Mouse (Mus musculus) liver, embryonic 15.5 days (tissue): ENCODE data around the gene Mthfd2l. TPM values are rescaled to one million over a fixed set of nuclear protein-coding genes. Genes with fewer than 3 reads are reported as not detected.
A peak's percentile ranks its signal among the peaks of the same experiment; 100 is the strongest.

Source experiments
- ATAC-seq: fragments of 200-750 bp; cut with Nextera tagmentation; 2 replicates; pipeline ENCODE4 v1.8.0; 2017; ENCODE audit warnings: moderate number of reproducible peaks, mild to moderate bottlenecking, moderate library complexity; ENCODE audit not compliant: insufficient read depth
- H3K27ac ChIP-seq: fragments of 300-500 bp; sonication (generic); replicated peaks from 2 replicates; pipeline ENCODE4 v1.5.1; 2015; ENCODE audit warnings: mild to moderate bottlenecking, inconsistent platforms
- H3K27me3 ChIP-seq: fragments of 300-500 bp; sonication (generic); 2 replicates; pipeline ENCODE4 v1.6.1; 2015; ENCODE audit warnings: mild to moderate bottlenecking, inconsistent platforms
- H3K36me3 ChIP-seq: fragments of 300-500 bp; sonication (generic); replicated peaks from 2 replicates; pipeline ENCODE4 v1.6.1; 2015; ENCODE audit warnings: moderate library complexity, mild to moderate bottlenecking, inconsistent platforms
- H3K4me1 ChIP-seq: fragments of 300-500 bp; sonication (generic); replicated peaks from 2 replicates; pipeline ENCODE4 v1.6.1; 2015; ENCODE audit warnings: inconsistent platforms
- H3K4me2 ChIP-seq: fragments of 300-500 bp; sonication (generic); 2 replicates; pipeline ENCODE4 v1.6.1; 2015; ENCODE audit warnings: moderate library complexity, mild to moderate bottlenecking, inconsistent platforms
- H3K4me3 ChIP-seq: fragments of 300-500 bp; sonication (generic); replicated peaks from 2 replicates; pipeline ENCODE4 v1.5.1; 2015; ENCODE audit warnings: mild to moderate bottlenecking, inconsistent platforms
- H3K9ac ChIP-seq: fragments of 300-500 bp; sonication (generic); 2 replicates; pipeline ENCODE4 v1.6.1; 2015; ENCODE audit warnings: moderate library complexity, mild to moderate bottlenecking, inconsistent platforms
- H3K9me3 ChIP-seq: fragments of 300-500 bp; sonication (generic); replicated peaks from 2 replicates; pipeline ENCODE4 v1.6.1; 2016; ENCODE audit warnings: inconsistent platforms
- WGBS: fragments of 180-500 bp; shearing (Covaris S2); methylation state at CpG from one replicate; pipeline ENCODE4 v1.1.7; 2015; ENCODE audit warnings: mixed read lengths; ENCODE audit not compliant: insufficient replicate concordance; 5-methylcytosine and 5-hydroxymethylcytosine counted together
- polyA plus RNA-seq: library from polyadenylated mRNA; unstranded; fragments of >200 nt; fragmentation: Nextera tagmentation; extraction: Ambion mirVana; gene quantifications from 2 replicates; pipeline ENCODE4 v1.2.1, GENCODE M21; 2015

Mthfd2l gene
- polyA plus RNA-seq, 1 experiment from 2014 or later, result 6.7 TPM

GRCm38 (mm10) chr5:90900147-90900546 lies 30.8 kb upstream of the Mthfd2l start:
- H3K9me3 ChIP-seq, result no peaks in the 10 kb centered on the region
- H3K27me3 ChIP-seq, result peaks cover 18% of the 10 kb centered on the region; the same call in 1 of the 2 replicates
- H3K4me3 ChIP-seq, result no peak overlapping the region
- no peak for ATAC-seq
- H3K9ac ChIP-seq, result no peak overlapping the region
- H3K27ac ChIP-seq, result no peak overlapping the region
- H3K4me2 ChIP-seq, result no peak overlapping the region
- WGBS, result 47% methylated on average over 7 of the region's 7 CpGs
- no peaks in the 10 kb centered on the region for H3K36me3 ChIP-seq
- peaks cover 9% of the 10 kb centered on the region; the same call in 1 of the 2 replicates for H3K4me1 ChIP-seq

- Histone ChIP-seq H3K9me3 (no peaks in the 10 kb centered on the region), H3K36me3 (no peaks in the 10 kb centered on the region), H3K27me3 (peaks cover 18% of the 10 kb centered on the region; the same call in 1 of the 2 replicates), H3K4me3 (no peak overlapping the region), H3K4me1 (peaks cover 9% of the 10 kb centered on the region; the same call in 1 of the 2 replicates), H3K9ac (no peak overlapping the region), H3K27ac (no peak overlapping the region), H3K4me2 (no peak overlapping the region)
- 60% methylated on average over 7 of the region's 7 CpGs for WGBS
- no peak for ATAC-seq
Measured at GRCm38 (mm10) chr5:90900688-90901087, 30.2 kb upstream of the Mthfd2l start.

- Histone ChIP-seq H3K9ac (no peak overlapping the region), H3K4me2 (peak overlapping the region; percentile 56), H3K27me3 (peaks cover 18% of the 10 kb centered on the region; the same call in 1 of the 2 replicates), H3K9me3 (no peaks in the 10 kb centered on the region), H3K36me3 (no peaks in the 10 kb centered on the region), H3K27ac (no peak overlapping the region), H3K4me1 (peaks cover 9% of the 10 kb centered on the region; the same call in 1 of the 2 replicates), H3K4me3 (no peak overlapping the region)
- ATAC-seq, result no peak
- WGBS, result 2% methylated on average over 10 of the region's 10 CpGs
Measured at GRCm38 (mm10) chr5:90902380-90903260, 28.3 kb upstream of the Mthfd2l start.

- no peak within 1 kb of the TSS for H3K9ac ChIP-seq
- H3K4me3 ChIP-seq, result no peak within 1 kb of the TSS
- peaks cover 18% of the 10 kb centered on the region; the same call in 1 of the 2 replicates for H3K27me3 ChIP-seq
- no peak for ATAC-seq
- peak within 1 kb of the TSS; percentile 56 for H3K4me2 ChIP-seq
- peaks cover 9% of the 10 kb centered on the region; the same call in 1 of the 2 replicates for H3K4me1 ChIP-seq
- H3K27ac ChIP-seq, result no peak within 1 kb of the TSS
- H3K36me3 ChIP-seq, result no peaks in the 10 kb centered on the region
- WGBS, result 6% methylated on average over 22 of the region's 22 CpGs
- no peaks in the 10 kb centered on the region for H3K9me3 ChIP-seq
Measured at GRCm38 (mm10) chr5:90903339-90904020, 27.4 kb upstream of the Mthfd2l start, which contains the start of gene Cxcl2. TSS of gene Cxcl2 (plus strand) at chr5:90903871.

- 5% methylated on average over 2 of the region's 2 CpGs for WGBS
- no peak for ATAC-seq
- Histone ChIP-seq H3K36me3 (no peaks in the 10 kb centered on the region), H3K9ac (no peak overlapping the region), H3K9me3 (no peaks in the 10 kb centered on the region), H3K4me1 (no peaks in the 10 kb centered on the region), H3K27me3 (peaks cover 10% of the 10 kb centered on the region; the same call in 1 of the 2 replicates), H3K4me3 (no peak overlapping the region), H3K27ac (no peak overlapping the region), H3K4me2 (no peak overlapping the region)
Measured at GRCm38 (mm10) chr5:90908983-90909382, 21.9 kb upstream of the Mthfd2l start.

- no peak overlapping the region for H3K4me3 ChIP-seq
- H3K4me2 ChIP-seq, result no peak overlapping the region
- WGBS, result 65% methylated on average over 2 of the region's 2 CpGs
- no peak overlapping the region for H3K9ac ChIP-seq
- no peaks in the 10 kb centered on the region for H3K27me3 ChIP-seq
- no peak overlapping the region for H3K27ac ChIP-seq
- ATAC-seq, result no peak
- no peaks in the 10 kb centered on the region for H3K9me3 ChIP-seq
- H3K36me3 ChIP-seq, result no peaks in the 10 kb centered on the region
- H3K4me1 ChIP-seq, result no peaks in the 10 kb centered on the region
Measured at GRCm38 (mm10) chr5:90919495-90919894, 11.4 kb upstream of the Mthfd2l start.

- H3K9me3 ChIP-seq, result no peaks in the 10 kb centered on the region
- H3K27ac ChIP-seq, result no peak overlapping the region
- H3K4me3 ChIP-seq, result no peak overlapping the region
- no peaks in the 10 kb centered on the region for H3K36me3 ChIP-seq
- no peak overlapping the region for H3K9ac ChIP-seq
- WGBS, result 81% methylated on average over 4 of the region's 4 CpGs
- no peak for ATAC-seq
- H3K4me2 ChIP-seq, result no peak overlapping the region
- no peaks in the 10 kb centered on the region for H3K27me3 ChIP-seq
- H3K4me1 ChIP-seq, result no peaks in the 10 kb centered on the region
Measured at GRCm38 (mm10) chr5:90922958-90923357, 8.0 kb upstream of the Mthfd2l start.

- no peaks in the 10 kb centered on the region for H3K27me3 ChIP-seq
- WGBS, result 67% methylated on average over 2 of the region's 2 CpGs
- H3K4me2 ChIP-seq, result peak overlapping the region; percentile 88
- peak overlapping the region; percentile 78 for H3K9ac ChIP-seq
- no peaks in the 10 kb centered on the region for H3K9me3 ChIP-seq
- no peak for ATAC-seq
- H3K27ac ChIP-seq, result no peak overlapping the region
- H3K4me1 ChIP-seq, result peaks cover 20% of the 10 kb centered on the region
- no peaks in the 10 kb centered on the region for H3K36me3 ChIP-seq
- H3K4me3 ChIP-seq, result peak overlapping the region; percentile 73
Measured at GRCm38 (mm10) chr5:90930546-90930945, 371 bp upstream of the Mthfd2l start.

- H3K4me3 ChIP-seq, result peak overlapping the region; percentile 73
- peak overlapping the region; percentile 88 for H3K4me2 ChIP-seq
- WGBS, result 21% methylated on average over 6 of the region's 6 CpGs
- no peaks in the 10 kb centered on the region for H3K27me3 ChIP-seq
- no peaks in the 10 kb centered on the region for H3K9me3 ChIP-seq
- H3K9ac ChIP-seq, result peak overlapping the region; percentile 78
- no peaks in the 10 kb centered on the region for H3K36me3 ChIP-seq
- peaks cover 20% of the 10 kb centered on the region for H3K4me1 ChIP-seq
- ATAC-seq, result no peak
- peak overlapping the region; percentile 77 for H3K27ac ChIP-seq
Measured at GRCm38 (mm10) chr5:90931911-90932310, 994 bp downstream of the Mthfd2l start.

GRCm38 (mm10) chr5:90936706-90937105 lies 5.8 kb downstream of the Mthfd2l start:
- 43% methylated on average over 2 of the region's 2 CpGs for WGBS
- Histone ChIP-seq H3K4me3 (no peak overlapping the region), H3K27ac (no peak overlapping the region), H3K4me1 (peaks cover 7% of the 10 kb centered on the region), H3K4me2 (no peak overlapping the region), H3K9ac (no peak overlapping the region), H3K9me3 (no peaks in the 10 kb centered on the region), H3K36me3 (no peaks in the 10 kb centered on the region), H3K27me3 (no peaks in the 10 kb centered on the region)
- no peak for ATAC-seq

- peaks cover 20% of the 10 kb centered on the region for H3K4me1 ChIP-seq
- H3K36me3 ChIP-seq, result no peaks in the 10 kb centered on the region
- H3K4me3 ChIP-seq, result no peak overlapping the region
- no peaks in the 10 kb centered on the region for H3K27me3 ChIP-seq
- peak overlapping the region; percentile 41 for H3K4me2 ChIP-seq
- ATAC-seq, result no peak; the same call in 1 of the 2 replicates
- no peak overlapping the region for H3K9ac ChIP-seq
- no peaks in the 10 kb centered on the region for H3K9me3 ChIP-seq
- H3K27ac ChIP-seq, result no peak overlapping the region
- 52% methylated on average over 2 of the region's 2 CpGs for WGBS
Measured at GRCm38 (mm10) chr5:90945453-90945852, 14.5 kb downstream of the Mthfd2l start.
